Mouse (Mus musculus) left cerebral cortex, postnatal 10 days (tissue): ENCODE results near the gene Klf9. TPM values are rescaled to one million over a fixed set of nuclear protein-coding genes. Genes with fewer than 3 reads are reported as not detected.
A peak's percentile ranks its signal among the peaks of the same experiment; 100 is the strongest.

ENCODE experiments used
- DNase-seq, 2 experiments: peaks; one replicate each; pipeline ENCODE4 v3.0.0; 2021 to 2022; ENCODE audit warnings: low spot score in 2 of 2, mixed read lengths in 1 of 2; ENCODE audit errors: extremely low spot score in 1 of 2
- intact Hi-C: fragments of 180-260 bp; cut with DNase I; formaldehyde crosslinking; loops from one replicate; pipeline ENCODE4 v1.15.1; 2025
- total RNA-seq, 2 experiments: library from RNA; stranded (reverse); gene quantifications; 2 replicates each; pipeline ENCODE4 v1.2.3; 2021

The Klf9 gene
- total RNA-seq, 2 experiments from 2014 or later, result 150 to 182 TPM

GRCm38 (mm10) chr19:23152771-23153605, 12.0 kb downstream of the Klf9 start:
- intact Hi-C loops, result no loop called here
- no peak for DNase-seq

GRCm38 (mm10) chr19:23153606-23154127, 12.6 kb downstream of the Klf9 start:
- DNase-seq, result no peak
- intact Hi-C loops, result no loop called here

- intact Hi-C loops, result no loop called here
- no peak for DNase-seq
These were observed 18.9 kb downstream of the Klf9 start for GRCm38 (mm10) chr19:23159780-23160395.

GRCm38 (mm10) chr19:23162387-23162809, 21.4 kb downstream of the Klf9 start:
- intact Hi-C loops, result no loop called here
- no peak for DNase-seq

GRCm38 (mm10) chr19:23162877-23163276, 21.9 kb downstream of the Klf9 start:
- intact Hi-C loops, result no loop called here
- DNase-seq, result no peak

GRCm38 (mm10) chr19:23163361-23163760, 22.3 kb downstream of the Klf9 start:
- DNase-seq, result no peak
- intact Hi-C loops, result no loop called here

GRCm38 (mm10) chr19:23164651-23165240, 23.7 kb downstream of the Klf9 start:
- DNase-seq, result no peak
- intact Hi-C loops, result no loop called here

- intact Hi-C loops, result no loop called here
- peak in 1 of 2 experiments; percentile 50 for DNase-seq
These were observed 25.7 kb downstream of the Klf9 start for GRCm38 (mm10) chr19:23166550-23167284.

GRCm38 (mm10) chr19:23168899-23169658, 28.1 kb downstream of the Klf9 start:
- intact Hi-C loops, result no loop called here

GRCm38 (mm10) chr19:23169659-23170050, 28.6 kb downstream of the Klf9 start:
- intact Hi-C loops, result no loop called here
- DNase-seq, result no peak

More at GRCm38 (mm10) chr19:23168899-23169658, 28.1 kb downstream of the Klf9 start:
- DNase-seq, result no peak

- intact Hi-C loops, result no loop called here
- peak in 1 of 2 experiments; percentile 66 for DNase-seq
These were observed 29.4 kb downstream of the Klf9 start for GRCm38 (mm10) chr19:23170476-23170875.

- intact Hi-C loops, result no loop called here
- no peak for DNase-seq
These were observed 30.1 kb downstream of the Klf9 start for GRCm38 (mm10) chr19:23171136-23171535.

GRCm38 (mm10) chr19:23175090-23175489, 34.1 kb downstream of the Klf9 start:
- intact Hi-C loops, result no loop called here
- no peak for DNase-seq

GRCm38 (mm10) chr19:23175511-23175910, 34.5 kb downstream of the Klf9 start:
- intact Hi-C loops, result no loop called here

GRCm38 (mm10) chr19:23178533-23178932, 37.5 kb downstream of the Klf9 start:
- no peak for DNase-seq
- intact Hi-C loops, result no loop called here

More at GRCm38 (mm10) chr19:23175511-23175910, 34.5 kb downstream of the Klf9 start:
- DNase-seq, result no peak

GRCm38 (mm10) chr19:23183493-23183892, 42.5 kb downstream of the Klf9 start:
- DNase-seq, result no peak

GRCm38 (mm10) chr19:23184068-23184467, 43.0 kb downstream of the Klf9 start:
- intact Hi-C loops, result no loop called here
- no peak for DNase-seq

More at GRCm38 (mm10) chr19:23183493-23183892, 42.5 kb downstream of the Klf9 start:
- intact Hi-C loops, result no loop called here

GRCm38 (mm10) chr19:23187732-23188131, 46.7 kb downstream of the Klf9 start:
- intact Hi-C loops, result no loop called here

More at GRCm38 (mm10) chr19:23187732-23188131, 46.7 kb downstream of the Klf9 start:
- DNase-seq, result no peak
